Mouse (Mus musculus) lung, adult 18-20 months (tissue): ENCODE measurements around the gene Amigo1.

Experiments used
- DNase-seq, 2 experiments: peaks; one replicate each; pipeline ENCODE4 v3.0.0; 2022; ENCODE audit warnings: mixed read lengths in 2 of 2

Gene Amigo1

GRCm38 (mm10) chr3:108184742-108185141 lies 1.4 kb upstream of the Amigo1 start:
- DNase-seq, result peak; percentile 76 to 82

DNA sequence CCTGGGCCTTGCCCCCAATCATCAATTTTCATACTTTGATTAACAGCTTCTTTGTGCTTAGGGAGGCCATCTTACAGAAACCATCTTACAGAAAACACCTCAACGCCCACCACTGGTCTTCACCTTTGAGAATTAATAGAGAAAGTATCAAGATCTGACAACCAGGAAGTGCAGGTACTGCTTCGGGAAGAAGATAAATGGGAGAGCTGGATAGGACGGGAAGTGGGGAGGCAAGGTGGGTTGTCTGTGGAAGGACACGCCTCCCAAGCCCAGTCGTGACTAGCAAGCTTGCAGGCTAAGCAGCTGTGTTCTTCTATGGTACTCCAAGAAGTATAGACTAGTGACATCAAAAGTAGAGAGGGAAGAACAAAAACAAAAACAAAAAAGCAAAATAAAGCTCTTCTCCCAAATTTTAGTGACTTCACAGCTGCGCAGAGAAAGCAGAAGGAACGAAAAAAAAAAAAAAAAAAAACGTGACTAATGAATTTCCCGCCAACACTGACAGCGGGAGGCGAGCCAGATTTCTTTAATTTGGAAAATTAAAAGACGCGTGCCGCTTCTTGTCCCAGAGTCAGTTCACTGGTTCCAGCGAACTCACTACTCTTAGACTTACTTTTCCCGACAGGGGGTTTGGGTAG lies 556 bp upstream of the Amigo1 start:
- no peak for DNase-seq

- no peak for DNase-seq
These were observed 1.1 kb downstream of the Amigo1 start for GRCm38 (mm10) chr3:108187111-108187795.

- no peak for DNase-seq
These were observed 2.8 kb downstream of the Amigo1 start for GRCm38 (mm10) chr3:108188716-108189490.

- DNase-seq, result no peak
These were observed 3.8 kb downstream of the Amigo1 start for GRCm38 (mm10) chr3:108189897-108190296.

DNA sequence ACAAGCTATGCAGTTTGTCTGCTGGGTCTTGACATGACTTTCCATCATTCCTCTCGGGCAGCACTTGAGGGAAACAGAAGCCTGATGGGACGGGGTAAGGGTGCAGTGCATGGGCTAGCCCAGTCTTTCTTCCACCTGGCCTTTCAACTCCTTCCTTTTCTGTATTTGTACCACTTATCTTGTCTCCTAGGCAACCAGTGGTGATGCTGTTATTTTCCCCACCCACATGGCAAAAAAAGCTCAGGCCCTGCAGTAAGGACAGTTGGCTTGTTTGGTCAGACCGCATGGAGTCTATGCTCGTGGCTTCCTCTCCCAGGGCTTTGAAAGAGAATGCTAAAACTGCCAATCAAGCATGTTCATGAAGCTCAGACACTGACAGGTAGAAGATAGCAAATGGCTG lies 7.6 kb downstream of the Amigo1 start:
- no peak for DNase-seq

- no peak for DNase-seq
These were observed 9.2 kb downstream of the Amigo1 start for GRCm38 (mm10) chr3:108195287-108195686.

GRCm38 (mm10) chr3:108195941-108196590 lies 9.9 kb downstream of the Amigo1 start:
- DNase-seq, result no peak

DNA sequence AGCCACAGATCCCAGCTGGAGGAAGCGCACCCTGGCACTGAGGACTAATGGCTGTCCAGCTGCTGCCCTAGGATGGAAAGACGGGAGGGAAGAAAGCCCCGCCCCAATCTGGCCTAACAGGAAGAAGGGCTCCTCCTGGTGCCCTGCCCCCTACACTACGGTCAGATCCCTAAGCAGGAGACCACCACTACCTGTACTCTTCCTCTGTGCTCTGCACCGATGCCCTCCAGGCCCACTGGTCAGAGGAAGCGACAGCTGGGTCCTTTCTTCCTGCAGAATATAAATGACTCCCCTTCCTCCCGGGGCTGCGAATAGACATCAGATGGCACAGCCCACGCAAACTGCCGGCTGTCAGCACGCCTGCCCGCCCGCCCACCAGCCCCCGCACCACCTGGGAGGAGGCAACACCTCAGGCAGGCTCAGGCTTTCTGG lies 10.9 kb downstream of the Amigo1 start:
- DNase-seq, result peak in 1 of 2 experiments; percentile 52

DNA sequence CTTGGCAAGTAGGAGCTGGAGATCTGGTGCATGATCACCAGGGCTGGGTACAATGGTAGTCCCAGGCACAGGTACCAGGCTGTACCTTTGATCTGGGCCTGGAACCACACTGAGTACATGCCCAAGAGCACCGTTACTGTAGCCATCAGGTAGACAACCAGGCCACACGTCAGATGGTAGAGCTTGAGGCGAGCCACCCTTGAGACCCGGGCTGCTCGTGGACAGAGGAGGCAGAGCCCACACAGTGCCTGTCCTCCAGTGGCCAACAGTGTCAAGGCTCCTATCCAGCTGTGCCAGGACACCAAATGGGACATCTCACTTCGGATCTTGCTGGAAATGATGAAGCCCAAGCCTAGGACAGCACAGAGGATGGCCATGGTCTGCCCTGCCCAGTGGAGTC lies 13.1 kb downstream of the Amigo1 start:
- DNase-seq, result no peak

DNA sequence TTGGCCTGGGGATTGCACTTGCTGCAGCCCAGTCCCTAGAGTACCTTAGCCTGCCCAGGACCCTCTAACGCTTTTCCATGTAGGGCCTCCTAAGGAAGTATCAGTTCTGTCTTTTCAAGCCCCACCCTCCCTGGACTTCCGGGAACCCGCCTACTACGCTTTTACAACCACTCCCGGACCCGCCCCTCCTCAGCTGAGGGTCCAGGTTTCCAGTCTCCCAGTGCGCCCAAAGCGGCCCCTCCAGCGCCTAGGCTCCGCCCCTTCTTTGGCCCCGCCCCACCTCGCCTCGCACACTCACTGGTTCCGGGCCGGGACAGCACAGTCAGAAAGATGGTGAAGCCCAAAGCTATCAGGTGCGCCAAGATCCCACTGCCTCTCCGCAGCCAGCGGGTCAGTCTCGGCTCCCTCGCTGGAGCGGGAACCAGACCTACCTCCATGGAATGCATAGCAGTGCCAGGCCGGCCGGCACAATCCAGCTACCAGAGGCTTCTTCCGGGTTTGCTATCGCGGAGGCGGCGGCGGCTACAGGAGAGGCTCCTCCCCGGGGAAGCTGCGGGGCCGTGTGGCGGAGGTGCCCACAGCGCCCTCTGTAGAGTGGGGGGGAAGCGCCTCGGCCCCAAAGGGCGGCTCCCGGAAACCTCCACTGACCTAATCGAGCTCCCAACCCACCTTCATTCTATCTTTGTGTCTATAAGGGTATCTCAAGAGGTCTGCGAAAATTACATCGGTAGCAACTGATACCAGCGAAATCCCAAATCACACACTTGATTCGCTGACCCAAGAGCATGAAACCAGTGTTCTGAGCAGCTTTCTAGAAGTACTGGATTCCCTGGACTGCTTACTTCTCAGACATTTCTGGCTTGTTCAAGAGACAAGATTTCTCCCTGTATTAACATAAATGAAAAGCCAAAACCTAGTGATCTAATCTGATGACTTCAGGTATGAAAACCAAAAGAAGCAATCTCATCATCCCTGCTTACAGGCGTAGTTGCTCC lies 14.5 kb downstream of the Amigo1 start, which contains the start of gene Cyb561d1:
Gene Cyb561d1 (minus strand): TSS at position 884 of the 995 bp plus-strand sequence.
- peak; percentile 97 to 98 for DNase-seq

- DNase-seq, result peak; percentile 72 to 86
These were observed 16.4 kb downstream of the Amigo1 start for GRCm38 (mm10) chr3:108202506-108202905.

GRCm38 (mm10) chr3:108203212-108203611 lies 17.1 kb downstream of the Amigo1 start:
- no peak for DNase-seq

GRCm38 (mm10) chr3:108203621-108204325 lies 17.6 kb downstream of the Amigo1 start:
- DNase-seq, result peak; percentile 74 to 81

DNA sequence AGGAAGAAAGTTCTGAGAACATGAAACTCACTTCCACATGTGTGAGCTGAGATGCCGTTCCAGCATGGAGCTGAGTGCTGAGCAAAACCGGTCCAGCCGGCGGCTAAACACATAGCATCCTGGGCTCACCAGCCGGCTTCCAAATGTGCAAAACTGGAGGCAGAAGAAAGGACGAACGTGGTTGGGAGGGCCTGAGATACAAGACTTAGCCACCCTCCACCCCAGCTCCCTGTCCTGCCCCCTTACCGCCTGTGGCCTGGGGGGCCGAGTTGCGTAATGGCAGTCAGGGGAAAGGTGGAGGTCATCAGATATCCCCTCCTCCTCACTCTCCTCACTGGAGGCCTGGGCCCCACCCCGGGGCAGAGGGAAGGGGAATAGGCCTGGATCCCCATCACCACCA lies 18.3 kb downstream of the Amigo1 start:
- no peak for DNase-seq

DNA sequence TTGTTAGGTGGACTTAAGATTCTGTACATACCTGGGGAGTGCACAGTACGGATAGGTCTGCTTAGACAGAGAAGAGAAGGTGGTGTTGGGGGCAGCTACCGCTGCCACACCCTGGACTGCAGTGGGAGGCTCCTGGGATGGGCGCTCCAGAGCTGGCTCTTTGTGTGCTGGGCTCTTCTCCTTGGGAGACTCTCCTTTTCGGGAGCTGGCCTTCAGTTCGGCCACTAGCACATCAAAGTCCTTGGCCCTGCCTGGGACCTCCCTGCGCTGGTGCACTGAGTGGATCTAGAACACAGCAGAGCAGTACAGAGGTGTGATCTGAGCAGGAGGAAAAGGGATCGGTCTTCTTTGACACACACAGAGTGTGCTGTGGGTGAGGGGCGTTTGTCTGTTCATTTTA lies 19.5 kb downstream of the Amigo1 start:
- DNase-seq, result no peak

- DNase-seq, result no peak
These were observed 20.7 kb downstream of the Amigo1 start for GRCm38 (mm10) chr3:108206731-108207375.

DNA sequence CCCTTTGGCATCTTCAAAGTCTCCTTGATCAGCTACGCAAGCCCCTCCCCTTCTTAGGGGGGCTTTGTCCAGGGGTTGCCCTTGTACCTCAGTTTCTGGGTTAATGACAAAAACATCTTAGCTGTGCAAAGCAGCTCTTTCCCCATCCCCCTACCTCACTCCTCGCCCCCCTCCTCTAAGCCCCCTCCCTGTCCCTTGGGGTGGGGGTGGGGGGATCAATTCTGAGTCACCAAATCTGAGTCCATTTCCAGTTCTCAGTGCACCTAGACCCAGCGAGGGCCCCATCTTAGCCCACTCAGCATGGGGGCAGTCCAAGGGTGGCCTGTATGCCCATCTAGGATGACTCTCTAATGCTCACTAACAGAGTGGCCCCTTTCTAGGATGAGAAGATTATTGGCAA lies 22.9 kb downstream of the Amigo1 start:
- no peak for DNase-seq

- no peak for DNase-seq
These were observed 23.4 kb downstream of the Amigo1 start for GRCm38 (mm10) chr3:108209536-108209935.

- DNase-seq, result peak; percentile 94 to 95
These were observed 24.0 kb downstream of the Amigo1 start for GRCm38 (mm10) chr3:108209946-108210770.
